Mouse (Mus musculus): ENCODE data around the gene Rgl3. TPM values are rescaled to one million over a fixed set of nuclear protein-coding genes. Genes with fewer than 3 reads are reported as not detected.

Rgl3 gene
- total and polyA plus RNA-seq, 2 experiments from 2014 or later: 0.63 to 11.4 TPM

- 0 out of 2 replicates have a peak, but pooled peaks cover 3% of the 10 kb centered on the region for H3K27me3 ChIP-seq (ENCODE audit: control insufficient read depth, insufficient read depth, low read length)
- H3K27ac ChIP-seq (ENCODE audit: low read depth): no peak overlapping the region
- H3K9ac ChIP-seq (replicated peaks; ENCODE audit: low read depth, low read length): no peak overlapping the region
- WGBS: 14% methylated on average over 3 of the region's 3 CpGs
- TF ChIP-seq EP300 (IDR thresholded peaks at IDR 0.05; ENCODE audit: low read depth) (no peak), CTCF (IDR thresholded peaks at IDR 0.05; ENCODE audit: low read depth) (no peak)
- no peaks in the 10 kb centered on the region for H3K36me3 ChIP-seq (replicated peaks; ENCODE audit: control insufficient read depth, insufficient read depth, low read length)
- peaks cover 5% of the 10 kb centered on the region; the same call in 1 of the 2 replicates for H3K4me1 ChIP-seq (ENCODE audit: control insufficient read depth, insufficient read depth)
- DNase-seq (ENCODE audit: low spot score) (no peak), ATAC-seq (ENCODE audit: insufficient read depth, low read depth) (no peak)
- no peak overlapping the region for H3K4me2 ChIP-seq (ENCODE audit: low read depth, low read length)
- no peak overlapping the region for H3K4me3 ChIP-seq (ENCODE audit: low read depth, low read length)
- no peaks in the 10 kb centered on the region for H3K9me3 ChIP-seq (replicated peaks; ENCODE audit: control insufficient read depth, low read length)
These were observed 35.6 kb downstream of the Rgl3 start for GRCm38 (mm10) chr9:21953600-21953999.

GRCm38 (mm10) chr9:21951977-21952376 lies 37.3 kb downstream of the Rgl3 start:
- no peak overlapping the region for H3K27ac ChIP-seq (ENCODE audit: low read depth)
- no peaks in the 10 kb centered on the region for H3K9me3 ChIP-seq (replicated peaks; ENCODE audit: control insufficient read depth, low read length)
- H3K27me3 ChIP-seq (ENCODE audit: control insufficient read depth, insufficient read depth, low read length): peaks cover 8% of the 10 kb centered on the region; the same call in 1 of the 2 replicates
- no peaks in the 10 kb centered on the region for H3K36me3 ChIP-seq (replicated peaks; ENCODE audit: control insufficient read depth, insufficient read depth, low read length)
- WGBS: 77% methylated on average over 3 of the region's 3 CpGs
- no peak overlapping the region for H3K9ac ChIP-seq (replicated peaks; ENCODE audit: low read depth, low read length)
- ATAC-seq (ENCODE audit: insufficient read depth, low read depth) (no peak), DNase-seq (ENCODE audit: low spot score) (no peak)
- no peak for TF ChIP-seq EP300 (IDR thresholded peaks at IDR 0.05; ENCODE audit: low read depth)
- no peak for TF ChIP-seq CTCF (IDR thresholded peaks at IDR 0.05; ENCODE audit: low read depth)
- H3K4me1 ChIP-seq (ENCODE audit: control insufficient read depth, insufficient read depth): peaks cover 5% of the 10 kb centered on the region; the same call in 1 of the 2 replicates
- H3K4me2 ChIP-seq (ENCODE audit: low read depth, low read length): no peak overlapping the region
- H3K4me3 ChIP-seq (ENCODE audit: low read depth, low read length): no peak overlapping the region

DNA sequence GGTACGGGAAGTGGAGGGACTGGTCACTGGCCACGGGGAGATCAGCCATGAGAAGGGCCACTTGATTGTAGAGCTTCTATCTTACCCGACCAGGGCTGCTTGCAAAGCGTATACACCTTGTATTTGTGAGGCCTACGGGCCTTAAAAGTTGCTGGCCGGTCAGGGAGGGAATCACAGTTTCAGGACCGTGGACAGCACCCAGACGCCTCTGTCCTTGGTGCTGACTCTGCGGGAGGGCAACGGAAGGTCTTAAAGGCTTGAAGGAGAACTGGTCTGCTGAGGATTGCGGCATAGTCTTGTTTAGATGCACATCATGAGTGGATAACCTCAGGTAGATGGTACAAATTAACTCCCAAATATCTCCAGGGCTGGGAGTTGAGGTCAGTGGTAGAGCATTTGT lies 38.9 kb downstream of the Rgl3 start:
- Histone ChIP-seq H3K9ac (replicated peaks; ENCODE audit: low read depth, low read length) (no peak overlapping the region), H3K27me3 (ENCODE audit: control insufficient read depth, insufficient read depth, low read length) (peaks cover 8% of the 10 kb centered on the region; the same call in 1 of the 2 replicates), H3K27ac (ENCODE audit: low read depth) (no peak overlapping the region), H3K9me3 (replicated peaks; ENCODE audit: control insufficient read depth, low read length) (no peaks in the 10 kb centered on the region), H3K36me3 (replicated peaks; ENCODE audit: control insufficient read depth, insufficient read depth, low read length) (no peaks in the 10 kb centered on the region), H3K4me1 (ENCODE audit: control insufficient read depth, insufficient read depth) (no peaks in the 10 kb centered on the region), H3K4me2 (ENCODE audit: low read depth, low read length) (no peak overlapping the region), H3K4me3 (ENCODE audit: low read depth, low read length) (no peak overlapping the region)
- TF ChIP-seq CTCF (IDR thresholded peaks at IDR 0.05; ENCODE audit: low read depth): no peak
- TF ChIP-seq EP300 (IDR thresholded peaks at IDR 0.05; ENCODE audit: low read depth): no peak
- WGBS: 17% methylated on average over 11 of the region's 11 CpGs
- no peak for ATAC-seq (ENCODE audit: insufficient read depth, low read depth)
- DNase-seq (ENCODE audit: low spot score): peak; percentile 17

DNA sequence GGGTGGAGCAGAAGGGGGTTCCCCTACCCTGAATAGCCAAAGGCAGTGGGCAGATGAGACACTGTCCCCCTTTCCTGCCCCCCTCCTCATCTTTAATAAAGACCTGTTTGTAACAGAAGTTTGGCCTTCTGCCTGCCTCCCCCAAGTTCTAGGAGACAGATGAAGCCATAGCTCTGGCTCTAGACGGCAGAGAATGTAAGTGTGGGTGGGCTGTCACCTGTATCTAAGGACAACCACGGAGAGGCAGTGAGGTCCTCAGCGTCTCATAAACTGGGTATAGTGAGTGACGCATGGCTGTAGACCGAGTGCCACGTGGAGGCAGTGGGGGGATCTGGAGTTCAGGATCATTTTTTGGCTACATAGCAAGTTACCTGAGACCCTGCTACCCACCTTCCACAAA lies 40.5 kb downstream of the Rgl3 start:
- H3K4me3 ChIP-seq (ENCODE audit: low read depth, low read length): no peak overlapping the region
- 63% methylated on average over 6 of the region's 6 CpGs for WGBS
- H3K4me1 ChIP-seq (ENCODE audit: control insufficient read depth, insufficient read depth): no peaks in the 10 kb centered on the region
- no peak overlapping the region for H3K9ac ChIP-seq (replicated peaks; ENCODE audit: low read depth, low read length)
- no peak for DNase-seq (ENCODE audit: low spot score)
- no peaks in the 10 kb centered on the region for H3K9me3 ChIP-seq (replicated peaks; ENCODE audit: control insufficient read depth, low read length)
- ATAC-seq (ENCODE audit: insufficient read depth, low read depth): no peak
- no peak overlapping the region for H3K4me2 ChIP-seq (ENCODE audit: low read depth, low read length)
- H3K36me3 ChIP-seq (replicated peaks; ENCODE audit: control insufficient read depth, insufficient read depth, low read length): no peaks in the 10 kb centered on the region
- H3K27ac ChIP-seq (ENCODE audit: low read depth): no peak overlapping the region
- no peak for TF ChIP-seq CTCF (IDR thresholded peaks at IDR 0.05; ENCODE audit: low read depth)
- TF ChIP-seq EP300 (IDR thresholded peaks at IDR 0.05; ENCODE audit: low read depth): no peak
- peaks cover 11% of the 10 kb centered on the region; the same call in 1 of the 2 replicates for H3K27me3 ChIP-seq (ENCODE audit: control insufficient read depth, insufficient read depth, low read length)

DNA sequence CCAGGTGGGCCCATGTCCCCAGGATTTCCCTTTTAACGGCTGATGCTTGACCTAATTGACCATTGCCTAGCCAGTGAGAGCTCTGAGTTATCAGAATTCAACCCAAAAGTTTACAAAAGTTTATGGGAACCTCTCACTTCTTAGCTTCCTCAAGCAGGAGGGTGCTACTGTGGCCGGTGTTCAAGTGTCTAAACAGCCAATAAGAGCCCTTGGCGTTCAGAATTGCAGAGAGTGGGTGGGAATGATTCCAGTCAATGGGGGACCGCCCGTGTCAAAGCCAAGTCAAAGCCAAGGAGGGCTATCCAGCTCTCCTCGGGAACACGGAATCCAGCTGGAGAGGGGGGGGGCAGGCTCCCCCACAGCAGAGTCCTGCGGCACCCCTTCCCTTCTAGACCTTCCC lies 41.1 kb downstream of the Rgl3 start:
- DNase-seq (ENCODE audit: low spot score): no peak
- WGBS: 53% methylated on average over 8 of the region's 8 CpGs
- Histone ChIP-seq H3K9ac (replicated peaks; ENCODE audit: low read depth, low read length) (no peak overlapping the region), H3K4me2 (ENCODE audit: low read depth, low read length) (no peak overlapping the region), H3K27ac (ENCODE audit: low read depth) (no peak overlapping the region), H3K36me3 (replicated peaks; ENCODE audit: control insufficient read depth, insufficient read depth, low read length) (no peaks in the 10 kb centered on the region), H3K27me3 (ENCODE audit: control insufficient read depth, insufficient read depth, low read length) (peaks cover 12% of the 10 kb centered on the region; the same call in 1 of the 2 replicates), H3K4me3 (ENCODE audit: low read depth, low read length) (no peak overlapping the region), H3K9me3 (replicated peaks; ENCODE audit: control insufficient read depth, low read length) (no peaks in the 10 kb centered on the region), H3K4me1 (ENCODE audit: control insufficient read depth, insufficient read depth) (no peaks in the 10 kb centered on the region)
- no peak for ATAC-seq (ENCODE audit: insufficient read depth, low read depth)
- no peak for TF ChIP-seq CTCF (IDR thresholded peaks at IDR 0.05; ENCODE audit: low read depth)
- TF ChIP-seq EP300 (IDR thresholded peaks at IDR 0.05; ENCODE audit: low read depth): no peak

- no peak for ATAC-seq (ENCODE audit: insufficient read depth, low read depth)
- H3K27me3 ChIP-seq (ENCODE audit: control insufficient read depth, insufficient read depth, low read length): peaks cover 12% of the 10 kb centered on the region; the same call in 1 of the 2 replicates
- no peaks in the 10 kb centered on the region for H3K36me3 ChIP-seq (replicated peaks; ENCODE audit: control insufficient read depth, insufficient read depth, low read length)
- H3K9me3 ChIP-seq (replicated peaks; ENCODE audit: control insufficient read depth, low read length): no peaks in the 10 kb centered on the region
- H3K4me3 ChIP-seq (ENCODE audit: low read depth, low read length): no peak overlapping the region
- H3K4me2 ChIP-seq (ENCODE audit: low read depth, low read length): no peak overlapping the region
- H3K9ac ChIP-seq (replicated peaks; ENCODE audit: low read depth, low read length): no peak overlapping the region
- WGBS: 5% methylated on average over 26 of the region's 28 CpGs
- DNase-seq (ENCODE audit: low spot score): no peak
- H3K27ac ChIP-seq (ENCODE audit: low read depth): no peak overlapping the region
- no peak for TF ChIP-seq EP300 (IDR thresholded peaks at IDR 0.05; ENCODE audit: low read depth)
- no peak for TF ChIP-seq CTCF (IDR thresholded peaks at IDR 0.05; ENCODE audit: low read depth)
- H3K4me1 ChIP-seq (ENCODE audit: control insufficient read depth, insufficient read depth): no peaks in the 10 kb centered on the region
These were observed 41.6 kb downstream of the Rgl3 start for GRCm38 (mm10) chr9:21947540-21948130.

Measured in heart, postnatal 0 days (tissue).